Mouse (Mus musculus) brain, adult 10 weeks (tissue): ENCODE data around the gene Serpinb6c. TPM values are rescaled to one million over a fixed set of nuclear protein-coding genes. Genes with fewer than 3 reads are reported as not detected.

Experiments
- polyA plus RNA-seq: library from polyadenylated mRNA; stranded (reverse); fragments of 350-450 nt; fragmentation: Illumina TruSeq; extraction: RNeasy Lipid Tissue Mini Kit (QIAGEN cat#74804); gene quantifications from one replicate; pipeline ENCODE4 v1.2.3, GENCODE M21; 2015; ENCODE audit warnings: low read depth, low replicate concordance

Serpinb6c gene
- polyA plus RNA-seq = not detected

DNA sequence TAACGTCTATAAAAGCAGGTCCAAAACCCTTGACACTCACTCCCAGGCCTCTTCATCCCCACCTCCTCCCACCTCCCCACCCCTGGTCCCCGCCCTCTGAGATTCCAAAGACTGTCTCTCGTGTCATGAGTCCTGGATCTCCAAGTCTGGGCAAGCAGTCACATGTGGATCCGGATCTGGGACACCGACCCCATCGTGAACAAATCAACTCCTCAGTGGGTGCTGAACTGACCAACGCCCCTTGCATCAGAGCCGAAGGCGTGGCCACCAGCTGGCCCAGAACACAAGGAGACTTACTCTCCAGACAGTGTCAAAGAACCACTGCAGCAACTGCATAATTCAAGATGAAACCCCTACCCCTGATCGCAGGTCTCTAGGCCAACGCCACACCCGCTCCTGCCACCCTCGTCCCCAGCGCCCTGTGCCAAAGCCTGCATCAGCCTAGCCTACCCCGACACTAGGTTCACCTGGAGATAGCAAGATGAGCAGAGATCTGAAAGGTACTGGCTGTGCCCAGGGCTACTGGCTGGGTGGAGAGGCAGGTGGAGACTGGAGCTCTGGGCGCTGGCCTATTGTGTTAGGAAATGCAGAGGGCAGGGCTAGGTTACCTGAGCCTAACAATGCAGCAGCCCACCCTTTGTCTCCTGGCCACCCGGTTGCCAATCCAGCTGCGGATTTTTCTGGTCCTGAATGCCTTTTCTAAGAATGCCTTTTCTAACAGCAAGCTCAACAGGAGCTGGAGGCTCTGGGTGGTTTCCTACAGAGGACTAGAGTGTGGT lies at the start of gene Serpinb6c:
TSS of gene Serpinb6c (minus strand) at position 533 of the 779 bp plus-strand sequence.

DNA sequence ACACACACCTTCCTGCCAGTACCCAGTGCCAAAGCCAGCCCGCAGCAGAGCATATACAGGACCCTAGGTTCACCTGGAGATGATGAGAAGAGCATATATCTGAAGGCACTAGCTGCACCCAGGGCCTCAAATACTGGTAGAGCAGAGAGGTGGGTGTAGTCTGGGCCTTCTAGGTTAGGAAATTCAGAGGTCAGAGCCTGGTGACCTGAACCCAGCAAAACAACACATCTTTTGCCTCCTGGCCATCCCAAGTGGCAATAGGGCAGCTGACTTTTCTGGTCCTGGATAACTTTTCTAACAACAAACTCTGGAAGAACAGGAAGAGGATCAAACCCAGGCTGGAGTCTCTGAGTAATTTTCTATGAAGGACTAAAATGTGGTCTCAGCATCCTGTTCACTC lies 62.2 kb downstream of the Serpinb6c start, which contains the start of gene Serpinb6e:
TSS of gene Serpinb6e (minus strand) at position 101 of the 400 bp plus-strand sequence.

Other genes starting within 250 kb of the Serpinb6c start
- not detected for gene Serpinb6d, start 244.3 kb downstream of the Serpinb6c start, polyA plus RNA-seq
- not detected for gene Serpinb6e, start 62.3 kb downstream of the Serpinb6c start, polyA plus RNA-seq
- gene Nqo2, start 59.0 kb upstream of the Serpinb6c start, polyA plus RNA-seq = 12.6 TPM
- gene Ripk1, start 96.7 kb upstream of the Serpinb6c start, polyA plus RNA-seq = 3.6 TPM
- 72.9 TPM for gene Serpinb6a, start 97.1 kb upstream of the Serpinb6c start, polyA plus RNA-seq
- gene Bphl, start 131.9 kb upstream of the Serpinb6c start, polyA plus RNA-seq = 52.1 TPM
- 803 TPM for gene Tubb2a, start 172.3 kb upstream of the Serpinb6c start, polyA plus RNA-seq
- gene Tubb2b, start 224.8 kb upstream of the Serpinb6c start, polyA plus RNA-seq = 162 TPM